ENCODE assay signal across 8 mouse cellular contexts in the genomic region with DNA sequence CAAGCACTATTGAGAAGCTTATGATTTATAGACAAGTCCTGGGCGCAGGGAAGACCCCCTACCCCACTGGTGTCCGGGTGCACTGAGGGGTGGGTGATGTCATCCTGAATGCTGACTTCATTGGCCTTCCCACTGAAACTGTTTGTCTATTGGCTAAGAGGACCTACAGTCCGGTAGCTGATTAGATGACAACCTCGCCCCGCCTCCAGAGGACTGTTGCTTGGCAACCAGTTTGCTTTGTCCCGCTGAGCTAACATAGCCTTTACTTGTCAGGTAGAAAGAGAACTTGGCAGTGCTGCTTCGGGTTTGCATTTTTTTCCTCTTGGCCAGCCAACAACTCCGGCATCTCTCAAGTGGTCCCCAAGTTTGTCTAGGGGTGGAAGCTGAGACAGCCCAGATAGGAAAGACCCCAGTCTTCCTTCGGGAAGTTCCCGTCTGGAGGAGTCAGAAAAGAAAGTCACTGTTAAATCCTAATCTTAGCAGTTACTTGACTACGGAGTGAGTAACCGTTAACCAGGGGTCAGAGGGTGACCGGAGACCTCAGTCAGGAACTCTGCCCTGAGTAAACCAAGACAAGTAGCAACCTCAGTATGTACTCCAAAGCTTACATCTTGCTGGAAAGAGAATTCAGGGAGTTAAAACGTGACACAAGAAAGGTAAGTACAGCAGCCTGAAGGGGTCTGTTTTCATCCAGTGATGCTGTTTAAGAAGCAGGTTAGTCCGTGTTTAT. TPM values are rescaled to one million over a fixed set of nuclear protein-coding genes. Genes with fewer than 3 reads are reported as not detected.
DNase-seq lines count a peak whose midpoint lies in the region; ATAC-seq and TF ChIP-seq lines count a peak whose summit lies in the region.
"Had no signal": no experiment of that assay in that cellular context is flagged by ENCODE, and none has a peak within 500 bp of the region (broad histone marks: within the 10 kb centered on the region; RNA-seq: fewer than 3 reads in every experiment).

Gene Ube2u, plus strand, starts transcription at position 258 of the 730 bp plus-strand sequence.

- peak; percentile 78 for DNase-seq in adrenal gland, postnatal 36 days
- peak; percentile 68 for DNase-seq in heart, postnatal 0 days (ENCODE audit: low spot score)
- DNase-seq in kidney, postnatal 25 days = peak; percentile 89 to 94

- peak; percentile 76 for ATAC-seq in embryonic facial prominence, embryonic 13.5 days (ENCODE audit: insufficient number of reproducible peaks, insufficient read depth, low FRiP score, low TSS enrichment, low read depth)
- peak; percentile 64 for ATAC-seq in heart, postnatal 0 days (ENCODE audit: insufficient read depth, low read depth)
- peak; percentile 37; the same call in 1 of the 2 replicates for ATAC-seq in liver, embryonic 12.5 days
- ATAC-seq in neural tube, embryonic 12.5 days (ENCODE audit: low FRiP score, low read depth) = peak; percentile 96
- ATAC-seq in inflammation-experienced regulatory T-cells, adult 6 months = no peak

- H3K9ac ChIP-seq in embryonic facial prominence, embryonic 13.5 days = no peak within 1 kb of the TSS
- H3K9ac ChIP-seq in heart, postnatal 0 days (replicated peaks; ENCODE audit: low read depth, low read length) = no peak within 1 kb of the TSS
- H3K9ac ChIP-seq in liver, embryonic 12.5 days = no peak within 1 kb of the TSS
- no peak within 1 kb of the TSS for H3K9ac ChIP-seq in neural tube, embryonic 12.5 days

- peaks cover 7% of the 10 kb centered on the region; the same call in 1 of the 2 replicates for H3K4me1 ChIP-seq in embryonic facial prominence, embryonic 13.5 days
- H3K4me1 ChIP-seq in heart, postnatal 0 days (ENCODE audit: control insufficient read depth, insufficient read depth) = no peaks in the 10 kb centered on the region
- H3K4me1 ChIP-seq in liver, embryonic 12.5 days = no peaks in the 10 kb centered on the region
- H3K4me1 ChIP-seq in neural tube, embryonic 12.5 days = no peaks in the 10 kb centered on the region

- no peak for TF ChIP-seq CTCF in heart, postnatal 0 days (IDR thresholded peaks at IDR 0.05; ENCODE audit: low read depth)

- H3K27me3 ChIP-seq in embryonic facial prominence, embryonic 13.5 days = no peaks in the 10 kb centered on the region
- no peaks in the 10 kb centered on the region for H3K27me3 ChIP-seq in heart, postnatal 0 days (ENCODE audit: control insufficient read depth, insufficient read depth, low read length)
- H3K27me3 ChIP-seq in liver, embryonic 12.5 days (replicated peaks) = no peaks in the 10 kb centered on the region
- H3K27me3 ChIP-seq in neural tube, embryonic 12.5 days (replicated peaks) = no peaks in the 10 kb centered on the region

- no peak for TF ChIP-seq EP300 in heart, postnatal 0 days (IDR thresholded peaks at IDR 0.05; ENCODE audit: low read depth)

- peak within 1 kb of the TSS; percentile 52 for H3K4me2 ChIP-seq in embryonic facial prominence, embryonic 13.5 days
- peak within 1 kb of the TSS; percentile 47 for H3K4me2 ChIP-seq in heart, postnatal 0 days (ENCODE audit: low read depth, low read length)
- peak within 1 kb of the TSS; percentile 33; the same call in 1 of the 2 replicates for H3K4me2 ChIP-seq in liver, embryonic 12.5 days
- peak within 1 kb of the TSS; percentile 48 for H3K4me2 ChIP-seq in neural tube, embryonic 12.5 days (replicated peaks)

- no peak within 1 kb of the TSS for H3K27ac ChIP-seq in embryonic facial prominence, embryonic 13.5 days
- no peak within 1 kb of the TSS for H3K27ac ChIP-seq in heart, postnatal 0 days (ENCODE audit: low read depth)
- H3K27ac ChIP-seq in liver, embryonic 12.5 days = no peak within 1 kb of the TSS
- no peak within 1 kb of the TSS for H3K27ac ChIP-seq in neural tube, embryonic 12.5 days

- no peaks in the 10 kb centered on the region for H3K36me3 ChIP-seq in embryonic facial prominence, embryonic 13.5 days
- no peaks in the 10 kb centered on the region for H3K36me3 ChIP-seq in heart, postnatal 0 days (replicated peaks; ENCODE audit: control insufficient read depth, insufficient read depth, low read length)
- H3K36me3 ChIP-seq in liver, embryonic 12.5 days = no peaks in the 10 kb centered on the region
- H3K36me3 ChIP-seq in neural tube, embryonic 12.5 days = no peaks in the 10 kb centered on the region

- H3K4me3 ChIP-seq in embryonic facial prominence, embryonic 13.5 days = peak within 1 kb of the TSS; percentile 24
- peak within 1 kb of the TSS; percentile 27 for H3K4me3 ChIP-seq in heart, postnatal 0 days (ENCODE audit: low read depth, low read length)
- H3K4me3 ChIP-seq in liver, embryonic 12.5 days = 0 out of 2 replicates have a peak within 1 kb of the TSS, but pooled peaks have one; percentile 5
- no peak within 1 kb of the TSS for H3K4me3 ChIP-seq in neural tube, embryonic 12.5 days
- H3K4me3 ChIP-seq: myocyte had no signal

- H3K9me3 ChIP-seq in embryonic facial prominence, embryonic 13.5 days = no peaks in the 10 kb centered on the region
- H3K9me3 ChIP-seq in heart, postnatal 0 days (replicated peaks; ENCODE audit: control insufficient read depth, low read length) = no peaks in the 10 kb centered on the region
- H3K9me3 ChIP-seq in liver, embryonic 12.5 days (replicated peaks) = no peaks in the 10 kb centered on the region
- H3K9me3 ChIP-seq in neural tube, embryonic 12.5 days = no peaks in the 10 kb centered on the region

- 28% methylated on average over 15 of the region's 15 CpGs for WGBS in embryonic facial prominence, embryonic 13.5 days
- 24% methylated on average over 15 of the region's 15 CpGs for WGBS in heart, postnatal 0 days
- 36% methylated on average over 15 of the region's 15 CpGs for WGBS in liver, embryonic 12.5 days (ENCODE audit: insufficient replicate concordance)
- WGBS in neural tube, embryonic 12.5 days = 32% methylated on average over 15 of the region's 15 CpGs

RNA-seq across cellular contexts. Expression of gene Ube2u, which starts in this region (rescaled TPM):
- under 1 TPM in 1 of 2 experiments, not detected in 1; 0.16 TPM for total RNA-seq in adrenal gland, postnatal 36 days (2021)
- polyA plus RNA-seq in embryonic facial prominence, embryonic 13.5 days (2015; fragmentation: Nextera tagmentation; extraction: Ambion mirVana) = 0.48 and 0.51 TPM in 2 replicates
- not detected in 2 replicates for total RNA-seq in heart, postnatal 0 days (2014; rRNA removed; ENCODE audit: low replicate concordance)
- polyA plus RNA-seq in heart, postnatal 0 days (2015; fragmentation: Nextera tagmentation; extraction: Ambion mirVana) = 0.18 and 0.22 TPM in 2 replicates
- polyA plus RNA-seq in liver, embryonic 12.5 days (2016; fragmentation: Nextera tagmentation; extraction: Ambion mirVana) = 0.11 and 0.13 TPM in 2 replicates
- 0.17 and 0.44 TPM in 2 replicates for polyA plus RNA-seq in neural tube, embryonic 12.5 days (2016; fragmentation: Nextera tagmentation; extraction: Ambion mirVana)
- not detected for polyA plus RNA-seq in inflammation-experienced regulatory T-cells, adult 6 months (2017; shearing (Covaris generic))
- polyA plus RNA-seq: myocyte had no signal

Comparison
In these comparisons a context has a peak if more than half of its experiments do, and no peak if none do; other contexts are left out.
1. Peak in DNase-seq in adrenal gland, postnatal 36 days; RNA of the gene not detected or under 1 TPM.
2. Peak in ATAC-seq, H3K4me3 ChIP-seq and H3K4me2 ChIP-seq in embryonic facial prominence, embryonic 13.5 days; RNA of the gene not detected or under 1 TPM.
3. Peak in DNase-seq, ATAC-seq, H3K4me3 ChIP-seq and H3K4me2 ChIP-seq in heart, postnatal 0 days; RNA of the gene not detected or under 1 TPM.
4. Peak in ATAC-seq, H3K4me3 ChIP-seq and H3K4me2 ChIP-seq in liver, embryonic 12.5 days; RNA of the gene not detected or under 1 TPM.
5. Peak in ATAC-seq and H3K4me2 ChIP-seq in neural tube, embryonic 12.5 days; RNA of the gene not detected or under 1 TPM.